Mouse (Mus musculus): ENCODE data around the gene Dsn1. TPM values are rescaled to one million over a fixed set of nuclear protein-coding genes. Genes with fewer than 3 reads are reported as not detected.
A peak's percentile ranks its signal among the peaks of the same experiment; 100 is the strongest.

Dsn1 gene
- 39.4 and 40.1 TPM in 2 replicates for polyA plus RNA-seq (2015; fragmentation: Nextera tagmentation; extraction: Ambion mirVana)

- peak within 1 kb of the TSS; percentile 90 for H3K4me2 ChIP-seq
- H3K9me3 ChIP-seq: no peaks in the 10 kb centered on the region
- peak; percentile 69; the same call in 1 of the 2 replicates for ATAC-seq (ENCODE audit: insufficient number of reproducible peaks, insufficient read depth, low FRiP score, low TSS enrichment, low read depth)
- H3K36me3 ChIP-seq: peaks cover 26% of the 10 kb centered on the region
- H3K4me1 ChIP-seq: peaks cover 37% of the 10 kb centered on the region
- H3K27me3 ChIP-seq: no peaks in the 10 kb centered on the region
- peak within 1 kb of the TSS; percentile 84 for H3K27ac ChIP-seq
- peak within 1 kb of the TSS; percentile 80 for H3K4me3 ChIP-seq
- peak within 1 kb of the TSS; percentile 82 for H3K9ac ChIP-seq
- WGBS: under 1% methylated on average over 56 of the region's 56 CpGs
These were observed at the start of gene Dsn1 for GRCm38 (mm10) chr2:157006511-157007233. Gene Dsn1 (minus strand): TSS chr2:157007154.

- Histone ChIP-seq H3K4me3 (no peak overlapping the region), H3K4me2 (no peak overlapping the region), H3K27me3 (no peaks in the 10 kb centered on the region), H3K9me3 (no peaks in the 10 kb centered on the region), H3K9ac (no peak overlapping the region), H3K4me1 (peaks cover 47% of the 10 kb centered on the region), H3K36me3 (peaks cover 76% of the 10 kb centered on the region), H3K27ac (peak overlapping the region; percentile 81)
- ATAC-seq (ENCODE audit: insufficient number of reproducible peaks, insufficient read depth, low FRiP score, low TSS enrichment, low read depth): no peak
- 92% methylated on average over 6 of the region's 6 CpGs for WGBS
These were observed 48.8 kb upstream of the Dsn1 start for GRCm38 (mm10) chr2:157055721-157056120.

GRCm38 (mm10) chr2:157054816-157055215, 47.9 kb upstream of the Dsn1 start:
- no peaks in the 10 kb centered on the region for H3K9me3 ChIP-seq
- no peak overlapping the region for H3K4me2 ChIP-seq
- peak overlapping the region; percentile 44; the same call in 1 of the 2 replicates for H3K9ac ChIP-seq
- 67% methylated on average over 5 of the region's 5 CpGs for WGBS
- no peak for ATAC-seq (ENCODE audit: insufficient number of reproducible peaks, insufficient read depth, low FRiP score, low TSS enrichment, low read depth)
- no peaks in the 10 kb centered on the region for H3K27me3 ChIP-seq
- H3K27ac ChIP-seq: peak overlapping the region; percentile 81
- peaks cover 78% of the 10 kb centered on the region for H3K36me3 ChIP-seq
- H3K4me3 ChIP-seq: no peak overlapping the region
- H3K4me1 ChIP-seq: peaks cover 47% of the 10 kb centered on the region

GRCm38 (mm10) chr2:157054297-157054696, 47.3 kb upstream of the Dsn1 start:
- Histone ChIP-seq H3K4me1 (peaks cover 43% of the 10 kb centered on the region), H3K4me3 (no peak overlapping the region), H3K27ac (peak overlapping the region; percentile 81; the same call in 1 of the 2 replicates), H3K36me3 (peaks cover 78% of the 10 kb centered on the region), H3K9me3 (no peaks in the 10 kb centered on the region), H3K4me2 (no peak overlapping the region), H3K9ac (0 out of 2 replicates have a peak overlapping the region, but pooled peaks have one; percentile 21), H3K27me3 (no peaks in the 10 kb centered on the region)
- ATAC-seq (ENCODE audit: insufficient number of reproducible peaks, insufficient read depth, low FRiP score, low TSS enrichment, low read depth): no peak
- WGBS: 91% methylated on average over 8 of the region's 8 CpGs

- H3K27ac ChIP-seq: peak overlapping the region; percentile 81; the same call in 1 of the 2 replicates
- ATAC-seq (ENCODE audit: insufficient number of reproducible peaks, insufficient read depth, low FRiP score, low TSS enrichment, low read depth): no peak
- no peak overlapping the region for H3K9ac ChIP-seq
- H3K4me2 ChIP-seq: no peak overlapping the region
- peaks cover 79% of the 10 kb centered on the region for H3K36me3 ChIP-seq
- H3K4me1 ChIP-seq: peaks cover 37% of the 10 kb centered on the region
- no peaks in the 10 kb centered on the region for H3K27me3 ChIP-seq
- H3K4me3 ChIP-seq: no peak overlapping the region
- WGBS: 77% methylated on average over 4 of the region's 4 CpGs
- H3K9me3 ChIP-seq: no peaks in the 10 kb centered on the region
These were observed 46.8 kb upstream of the Dsn1 start for GRCm38 (mm10) chr2:157053787-157054186.

GRCm38 (mm10) chr2:157053124-157053523, 46.2 kb upstream of the Dsn1 start:
- Histone ChIP-seq H3K9me3 (no peaks in the 10 kb centered on the region), H3K27me3 (no peaks in the 10 kb centered on the region), H3K9ac (no peak overlapping the region), H3K4me2 (no peak overlapping the region), H3K27ac (no peak overlapping the region), H3K4me3 (no peak overlapping the region), H3K4me1 (peaks cover 31% of the 10 kb centered on the region), H3K36me3 (peaks cover 83% of the 10 kb centered on the region)
- 93% methylated on average over 5 of the region's 5 CpGs for WGBS
- no peak for ATAC-seq (ENCODE audit: insufficient number of reproducible peaks, insufficient read depth, low FRiP score, low TSS enrichment, low read depth)

- Histone ChIP-seq H3K4me1 (peaks cover 29% of the 10 kb centered on the region), H3K27ac (no peak overlapping the region), H3K36me3 (peaks cover 79% of the 10 kb centered on the region), H3K9ac (no peak overlapping the region), H3K4me3 (no peak overlapping the region), H3K4me2 (no peak overlapping the region), H3K27me3 (no peaks in the 10 kb centered on the region), H3K9me3 (no peaks in the 10 kb centered on the region)
- no peak for ATAC-seq (ENCODE audit: insufficient number of reproducible peaks, insufficient read depth, low FRiP score, low TSS enrichment, low read depth)
- 79% methylated on average over 8 of the region's 8 CpGs for WGBS
These were observed 45.5 kb upstream of the Dsn1 start for GRCm38 (mm10) chr2:157052448-157052847.

GRCm38 (mm10) chr2:157049831-157050243, 42.9 kb upstream of the Dsn1 start:
- Histone ChIP-seq H3K4me3 (no peak overlapping the region), H3K4me1 (peaks cover 19% of the 10 kb centered on the region), H3K4me2 (no peak overlapping the region), H3K9ac (no peak overlapping the region), H3K27me3 (no peaks in the 10 kb centered on the region), H3K9me3 (no peaks in the 10 kb centered on the region), H3K36me3 (peaks cover 83% of the 10 kb centered on the region), H3K27ac (no peak overlapping the region)
- 83% methylated on average over 8 of the region's 8 CpGs for WGBS
- no peak for ATAC-seq (ENCODE audit: insufficient number of reproducible peaks, insufficient read depth, low FRiP score, low TSS enrichment, low read depth)

- Histone ChIP-seq H3K27me3 (no peaks in the 10 kb centered on the region), H3K4me3 (no peak overlapping the region), H3K9me3 (no peaks in the 10 kb centered on the region), H3K4me1 (peaks cover 15% of the 10 kb centered on the region), H3K27ac (no peak overlapping the region), H3K9ac (no peak overlapping the region), H3K4me2 (no peak overlapping the region), H3K36me3 (peaks cover 81% of the 10 kb centered on the region)
- no peak for ATAC-seq (ENCODE audit: insufficient number of reproducible peaks, insufficient read depth, low FRiP score, low TSS enrichment, low read depth)
- 91% methylated on average over 13 of the region's 13 CpGs for WGBS
These were observed 41.6 kb upstream of the Dsn1 start for GRCm38 (mm10) chr2:157048395-157049181.

GRCm38 (mm10) chr2:157046956-157047355, 40.0 kb upstream of the Dsn1 start:
- Histone ChIP-seq H3K27me3 (no peaks in the 10 kb centered on the region), H3K9me3 (no peaks in the 10 kb centered on the region), H3K4me3 (no peak overlapping the region), H3K4me1 (peaks cover 17% of the 10 kb centered on the region), H3K27ac (no peak overlapping the region), H3K36me3 (peaks cover 71% of the 10 kb centered on the region), H3K4me2 (no peak overlapping the region), H3K9ac (no peak overlapping the region)
- WGBS: 89% methylated on average over 5 of the region's 5 CpGs
- no peak for ATAC-seq (ENCODE audit: insufficient number of reproducible peaks, insufficient read depth, low FRiP score, low TSS enrichment, low read depth)

- Histone ChIP-seq H3K36me3 (peaks cover 74% of the 10 kb centered on the region), H3K9me3 (no peaks in the 10 kb centered on the region), H3K4me2 (no peak overlapping the region), H3K27ac (no peak overlapping the region), H3K9ac (no peak overlapping the region), H3K4me1 (peaks cover 16% of the 10 kb centered on the region), H3K4me3 (no peak overlapping the region), H3K27me3 (no peaks in the 10 kb centered on the region)
- WGBS: 91% methylated on average over 2 of the region's 2 CpGs
- ATAC-seq (ENCODE audit: insufficient number of reproducible peaks, insufficient read depth, low FRiP score, low TSS enrichment, low read depth): no peak
These were observed 39.0 kb upstream of the Dsn1 start for GRCm38 (mm10) chr2:157045932-157046331.
